Mouse (Mus musculus) urinary bladder, postnatal 25 days (tissue): ENCODE data around the gene Ttc38.

ENCODE experiments used
- DNase-seq: peaks from one replicate; pipeline ENCODE4 v3.0.0; 2022; ENCODE audit warnings: low spot score

Gene Ttc38

GRCm38 (mm10) chr15:85896284-85896683 lies 64.2 kb downstream of the Ttc38 start:
- peak; percentile 78 for DNase-seq

DNA sequence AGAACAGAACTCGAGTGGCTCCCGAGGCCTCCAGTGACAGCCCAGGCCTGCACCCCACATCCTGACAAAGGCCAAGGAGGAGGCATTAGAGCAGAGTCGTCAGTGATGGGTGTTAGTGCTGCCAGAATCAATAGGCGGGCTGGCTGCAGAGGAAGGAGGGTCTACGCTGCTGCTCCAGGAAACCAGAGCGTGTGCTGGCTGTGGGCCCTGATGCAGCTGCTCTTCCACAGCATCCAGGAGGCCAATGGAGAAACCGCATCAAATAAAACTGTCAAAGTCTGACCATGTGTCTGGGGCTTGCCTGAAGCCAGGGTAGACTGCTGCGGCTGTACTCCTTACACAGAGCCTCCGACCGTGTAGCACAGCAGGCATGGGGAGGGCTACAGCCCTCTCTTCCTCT lies 65.0 kb downstream of the Ttc38 start:
- DNase-seq: no peak

DNA sequence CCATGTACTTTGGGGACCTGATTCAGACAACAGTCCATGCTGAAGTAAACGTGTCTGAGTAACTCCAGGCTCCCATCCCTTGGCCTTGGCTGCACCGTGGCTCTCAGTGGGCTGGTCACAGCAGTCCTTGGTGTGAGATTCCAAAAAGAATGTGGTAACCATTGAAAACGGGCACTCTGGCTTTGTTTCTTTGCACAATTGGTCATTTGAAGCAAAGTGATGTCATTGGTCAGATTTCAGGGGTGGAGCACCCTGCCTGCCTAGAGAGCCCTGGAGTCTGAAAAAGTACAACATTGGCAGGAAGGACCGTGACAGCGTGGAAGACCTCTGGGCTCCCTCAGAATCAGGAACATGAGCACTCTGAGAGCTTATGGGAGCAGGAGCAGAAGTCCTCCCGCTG lies 67.3 kb downstream of the Ttc38 start:
- no peak for DNase-seq

- no peak for DNase-seq
Observed at GRCm38 (mm10) chr15:85900318-85900717, 68.2 kb downstream of the Ttc38 start.

- DNase-seq: no peak
Observed at GRCm38 (mm10) chr15:85900801-85901200, 68.7 kb downstream of the Ttc38 start.

- DNase-seq: no peak
Observed at GRCm38 (mm10) chr15:85902505-85902904, 70.4 kb downstream of the Ttc38 start.

DNA sequence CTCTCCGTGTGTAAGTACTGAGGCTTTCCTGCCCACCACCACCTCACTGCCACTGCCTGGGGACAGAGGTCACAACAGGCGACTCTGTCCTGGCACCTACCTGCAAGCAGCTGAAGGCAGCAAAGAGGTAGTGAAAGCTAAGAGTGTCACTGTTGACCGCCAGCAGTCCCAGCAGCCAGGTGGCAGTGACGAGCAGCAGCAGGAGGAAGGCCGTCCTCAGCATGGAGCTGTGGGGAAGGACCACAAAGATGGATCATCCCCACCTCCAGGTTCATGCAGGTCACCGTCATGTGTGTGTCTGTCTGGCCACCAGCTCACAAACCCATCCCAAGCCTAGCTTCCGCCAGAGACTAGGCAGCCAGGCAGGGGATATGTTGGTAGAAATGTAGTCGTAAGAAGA lies 71.7 kb downstream of the Ttc38 start:
- DNase-seq: no peak
